Mouse (Mus musculus): ENCODE data around the gene Dtx3.

- no peak for TF ChIP-seq CTCF (IDR thresholded peaks at IDR 0.05; ENCODE audit: insufficient read depth, low read length)
- TF ChIP-seq POLR2A (IDR thresholded peaks at IDR 0.05; ENCODE audit: borderline replicate concordance, extremely low read depth, low read depth, low read length), result no peak
Measured at GRCm38 (mm10) chr10:127167614-127168192, 27.8 kb downstream of the Dtx3 start.

Measured in lung, adult 2 months (tissue).